Mouse (Mus musculus): ENCODE measurements at regions not wholly inside any gene's neighbourhood (a gene's known extent, or its start where the extent isn't known, plus 50 kb on each side); places are given as distances from the start of the nearest gene placed in this dataset.

DNA sequence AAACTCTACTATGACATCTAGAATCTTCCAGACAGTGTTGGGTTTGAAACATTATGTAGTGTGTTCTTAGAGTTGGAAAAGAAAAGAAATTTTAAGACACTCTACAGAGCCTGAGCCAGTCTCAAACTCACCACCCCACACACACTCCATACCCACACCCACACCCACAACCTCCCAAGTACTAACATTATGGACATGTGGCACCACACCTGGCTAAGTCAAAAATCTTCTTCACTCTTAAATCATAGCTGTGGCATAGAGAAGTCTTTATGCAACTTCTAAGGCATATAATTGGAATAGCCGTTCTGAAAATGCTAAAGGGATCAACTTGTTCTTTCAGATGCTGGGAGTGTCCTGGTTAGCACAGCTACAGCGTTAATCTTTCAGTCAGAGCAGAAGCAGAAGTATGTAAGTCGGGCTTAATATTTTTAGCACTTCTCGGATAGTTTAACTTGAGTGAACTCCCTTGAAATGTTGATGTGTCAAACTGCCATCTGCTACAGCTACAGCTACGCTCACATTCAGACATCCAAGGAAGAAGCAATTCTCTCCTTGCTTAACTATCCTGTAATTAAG is 68.6 kb upstream of the Creb1 start:
- TF ChIP-seq CTCF (conservative IDR thresholded peaks at IDR 0.05 in 1 of 2, IDR thresholded peaks at IDR 0.05 in 1 of 2; ENCODE audit: low read depth in 2 of 2, low read length in 2 of 2) = no peak
- TF ChIP-seq EP300 (IDR thresholded peaks at IDR 0.05; ENCODE audit: low read length) = no peak
- TF ChIP-seq ZC3H11A (IDR thresholded peaks at IDR 0.05; ENCODE audit: low read depth, low read length) = no peak
- no peak for TF ChIP-seq CHD1 (IDR thresholded peaks at IDR 0.05; ENCODE audit: low read depth, low read length)
- TF ChIP-seq HCFC1 (IDR thresholded peaks at IDR 0.05; ENCODE audit: low read depth, low read length) = no peak
- no peak for TF ChIP-seq POLR2A (IDR thresholded peaks at IDR 0.05; ENCODE audit: low read depth, low read length)
- TF ChIP-seq ZNF384 (IDR thresholded peaks at IDR 0.05; ENCODE audit: low read depth, low read length) = no peak
- TF ChIP-seq POLR2AphosphoS2 (IDR thresholded peaks at IDR 0.05; ENCODE audit: low read depth, low read length) = no peak
- no peak for TF ChIP-seq ETS1 (conservative IDR thresholded peaks at IDR 0.05; ENCODE audit: low read depth, low read length)
- no peak for TF ChIP-seq MAX (IDR thresholded peaks at IDR 0.05; ENCODE audit: low read length)
- no peak for TF ChIP-seq TCF12 (IDR thresholded peaks at IDR 0.05; ENCODE audit: low read depth, low read length)

Data from CH12.LX (cell line).